Mouse (Mus musculus) layer of hippocampus, adult 18-20 months (tissue): ENCODE measurements at regions not wholly inside any gene's neighbourhood (a gene's known extent, or its start where the extent isn't known, plus 50 kb on each side); places are given as distances from the start of the nearest gene placed in this dataset.

Experiments used
- DNase-seq, 2 experiments: peaks; one replicate each; pipeline ENCODE4 v3.0.0; 2022; ENCODE audit warnings: low spot score in 2 of 2

DNA sequence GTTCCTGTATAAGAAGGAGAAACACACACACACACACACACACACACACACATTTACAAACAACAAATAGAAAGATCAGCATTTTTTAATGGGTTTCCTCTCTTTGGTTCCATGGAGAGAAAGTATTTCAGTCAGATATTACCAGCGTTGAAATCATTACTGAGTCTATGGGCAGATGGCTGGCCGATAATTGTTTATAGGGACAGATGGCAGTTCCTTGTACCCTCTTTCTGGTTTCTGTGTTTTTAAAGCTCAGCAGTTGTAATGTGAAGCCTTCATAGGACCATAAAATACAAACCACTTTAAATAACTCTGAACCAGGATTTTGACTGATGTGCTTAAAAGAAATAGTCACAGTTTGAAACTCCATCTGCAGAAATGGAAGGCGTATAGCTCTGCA, 487.5 kb upstream of the Cypt14 start:
- peak; percentile 30 to 73 for DNase-seq

DNA sequence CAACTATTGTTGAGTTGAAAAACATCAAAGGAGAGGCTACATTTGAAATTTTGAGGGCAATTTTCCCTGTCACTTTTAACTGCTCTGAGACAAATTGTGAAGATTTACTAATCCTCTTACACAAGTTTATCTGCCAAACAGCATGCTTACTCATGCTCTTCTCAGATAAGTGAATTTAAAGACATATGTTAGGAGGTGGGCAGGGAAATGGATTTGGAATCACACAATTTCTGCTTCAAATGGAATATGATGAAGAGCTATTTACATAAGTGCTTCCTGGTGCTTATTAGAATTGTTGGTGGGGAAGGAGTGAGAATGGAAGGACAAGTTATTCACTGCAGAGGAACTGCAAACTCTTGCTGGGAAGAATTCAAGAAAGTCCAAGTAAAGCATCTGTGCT, 473.2 kb upstream of the Cypt14 start:
- DNase-seq = peak in 1 of 2 experiments; percentile 2
